Mouse (Mus musculus): ENCODE data around the gene Zfp219.
"Not testable (repeated sequence)": the region's sequence is repeated elsewhere in the genome, so short reads cannot be mapped to it uniquely, and the experiment has no call there.

DNA sequence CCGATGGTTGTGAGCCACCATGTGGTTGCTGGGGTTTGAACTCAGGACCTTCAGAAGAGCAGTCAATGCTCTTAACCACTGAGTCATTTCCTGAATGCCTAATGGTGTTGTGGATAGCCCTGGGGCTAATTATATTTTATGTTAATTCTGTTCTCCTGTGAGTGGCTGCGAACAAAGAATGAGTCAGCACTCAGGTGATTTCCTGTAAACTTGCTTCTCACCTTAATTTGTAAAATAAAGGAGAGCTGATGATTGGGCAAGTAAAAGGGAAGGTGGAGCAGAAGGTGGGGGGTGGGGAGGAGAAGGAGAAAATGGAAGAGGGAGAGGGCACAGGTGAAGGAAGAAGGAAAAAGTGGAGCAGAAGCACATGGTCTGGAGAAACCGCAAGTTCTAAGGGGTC, 32.2 kb upstream of the Zfp219 start:
- not testable (repeated sequence) for TF ChIP-seq POLR2A, CTCF (IDR thresholded peaks at IDR 0.05; ENCODE audit: extremely low read depth, insufficient read depth, low read length)
